Mouse (Mus musculus) bone marrow macrophage, adult 2 months (primary cell): ENCODE data around the gene Ninj1.

Experiments used
- CTCF ChIP-seq: IDR thresholded peaks from 2 replicates; pipeline ENCODE4 v1.5.1; 2012; ENCODE audit warnings: low read depth, mild to moderate bottlenecking, low read length, moderate library complexity
- POLR2A ChIP-seq: IDR thresholded peaks from 2 replicates; pipeline ENCODE4 v1.6.1; 2012; ENCODE audit warnings: mild to moderate bottlenecking, low read depth, low read length, borderline replicate concordance

- TF ChIP-seq POLR2A (no peak), CTCF (no peak)
Measured at GRCm38 (mm10) chr13:49154621-49155020, 32.7 kb upstream of the Ninj1 start.
